ENCODE assay signal across 8 mouse cellular contexts in genomic region chr7:65693301-65693821, GRCm38 (mm10). TPM values are rescaled to one million over a fixed set of nuclear protein-coding genes. Genes with fewer than 3 reads are reported as not detected.
DNase-seq lines count a peak whose midpoint lies in the region; ATAC-seq and TF ChIP-seq lines count a peak whose summit lies in the region.

No protein-coding gene starts in this region.

- no peaks in the 10 kb centered on the region for H3K27me3 ChIP-seq in E14TG2a.4 (ENCODE audit: insufficient read depth, low read length)
- no peaks in the 10 kb centered on the region for H3K27me3 ChIP-seq in forebrain, embryonic 12.5 days
- no peaks in the 10 kb centered on the region for H3K27me3 ChIP-seq in heart, postnatal 0 days (ENCODE audit: control insufficient read depth, insufficient read depth, low read length)
- H3K27me3 ChIP-seq in liver, embryonic 14.5 days (ENCODE audit: control insufficient read depth, insufficient read depth, low read length): no peaks in the 10 kb centered on the region
- H3K27me3 ChIP-seq in stomach, embryonic 15.5 days (replicated peaks): no peaks in the 10 kb centered on the region

- no peaks in the 10 kb centered on the region for H3K9me3 ChIP-seq in E14TG2a.4 (ENCODE audit: low read length)
- no peaks in the 10 kb centered on the region for H3K9me3 ChIP-seq in forebrain, embryonic 12.5 days
- no peaks in the 10 kb centered on the region for H3K9me3 ChIP-seq in heart, postnatal 0 days (replicated peaks; ENCODE audit: control insufficient read depth, low read length)
- no peaks in the 10 kb centered on the region for H3K9me3 ChIP-seq in liver, embryonic 14.5 days (ENCODE audit: control insufficient read depth, low read length)
- H3K9me3 ChIP-seq in stomach, embryonic 15.5 days: no peaks in the 10 kb centered on the region

- peak; percentile 97 for ATAC-seq in forebrain, embryonic 12.5 days (ENCODE audit: low FRiP score)
- ATAC-seq in heart, postnatal 0 days (ENCODE audit: insufficient read depth, low read depth): peak; percentile 94
- ATAC-seq in liver, embryonic 14.5 days (ENCODE audit: insufficient read depth): peak; percentile 92
- peak; percentile 92 for ATAC-seq in stomach, embryonic 15.5 days (ENCODE audit: insufficient read depth, low FRiP score, low read depth)

- H3K4me2 ChIP-seq in forebrain, embryonic 12.5 days: peak overlapping the region; percentile 72
- peak overlapping the region; percentile 70 for H3K4me2 ChIP-seq in heart, postnatal 0 days (ENCODE audit: low read depth, low read length)
- peak overlapping the region; percentile 91 for H3K4me2 ChIP-seq in liver, embryonic 14.5 days (ENCODE audit: low read depth)
- peak overlapping the region; percentile 66 for H3K4me2 ChIP-seq in stomach, embryonic 15.5 days

- peak overlapping the region; percentile 87 for H3K4me3 ChIP-seq in E14TG2a.4 (replicated peaks; ENCODE audit: low read length)
- H3K4me3 ChIP-seq in forebrain, embryonic 12.5 days (replicated peaks): peak overlapping the region; percentile 81
- peak overlapping the region; percentile 77 for H3K4me3 ChIP-seq in heart, postnatal 0 days (ENCODE audit: low read depth, low read length)
- peak overlapping the region; percentile 96 to 97 for H3K4me3 ChIP-seq in liver, embryonic 14.5 days (ENCODE audit: insufficient read depth in 1 of 2, low read depth in 2 of 2, low read length in 2 of 2)
- peak overlapping the region; percentile 89 for H3K4me3 ChIP-seq in stomach, embryonic 15.5 days (replicated peaks)

- H3K4me1 ChIP-seq in E14TG2a.4 (replicated peaks; ENCODE audit: low read depth, low read length): peaks cover 44% of the 10 kb centered on the region
- peaks cover 18% of the 10 kb centered on the region for H3K4me1 ChIP-seq in forebrain, embryonic 12.5 days
- peaks cover 6% of the 10 kb centered on the region; the same call in 1 of the 2 replicates for H3K4me1 ChIP-seq in heart, postnatal 0 days (ENCODE audit: control insufficient read depth, insufficient read depth)
- H3K4me1 ChIP-seq in liver, embryonic 14.5 days (replicated peaks; ENCODE audit: control insufficient read depth in 2 of 2, insufficient read depth in 2 of 2, low read length in 1 of 2): peaks cover 5 to 7% of the 10 kb centered on the region in 2 experiments; a peak in 3 of 4 replicates
- H3K4me1 ChIP-seq in stomach, embryonic 15.5 days: peaks cover 10% of the 10 kb centered on the region; the same call in 1 of the 2 replicates

- H3K27ac ChIP-seq in forebrain, embryonic 12.5 days: peak overlapping the region; percentile 84
- peak overlapping the region; percentile 64 for H3K27ac ChIP-seq in heart, postnatal 0 days (ENCODE audit: low read depth)
- H3K27ac ChIP-seq in liver, embryonic 14.5 days: no peak overlapping the region
- H3K27ac ChIP-seq in stomach, embryonic 15.5 days: peak overlapping the region; percentile 88

- H3K36me3 ChIP-seq in E14TG2a.4 (ENCODE audit: insufficient read depth, low read length): peaks cover 37% of the 10 kb centered on the region
- H3K36me3 ChIP-seq in forebrain, embryonic 12.5 days (replicated peaks): peaks cover 33% of the 10 kb centered on the region
- H3K36me3 ChIP-seq in heart, postnatal 0 days (replicated peaks; ENCODE audit: control insufficient read depth, insufficient read depth, low read length): peaks cover 36% of the 10 kb centered on the region
- H3K36me3 ChIP-seq in liver, embryonic 14.5 days (replicated peaks; ENCODE audit: control insufficient read depth, insufficient read depth, low read depth): peaks cover 2% of the 10 kb centered on the region; the same call in 1 of the 2 replicates
- peaks cover 9% of the 10 kb centered on the region for H3K36me3 ChIP-seq in stomach, embryonic 15.5 days

- TF ChIP-seq EP300 in heart, postnatal 0 days (IDR thresholded peaks at IDR 0.05; ENCODE audit: low read depth): no peak
- no peak for TF ChIP-seq EP300 in liver, embryonic 14.5 days (IDR thresholded peaks at IDR 0.05; ENCODE audit: low read depth)

- peak; percentile 56 for DNase-seq in c-Kit-positive CD71-positive TER-119-negative erythroid progenitor cells, embryonic 14.5 days (ENCODE audit: low read depth)
- DNase-seq in heart, postnatal 0 days (ENCODE audit: low spot score): peak; percentile 84
- DNase-seq in kidney, postnatal 36 days: peak; percentile 80 to 93
- peak; percentile 54 to 60 (median 57) for DNase-seq in liver, embryonic 14.5 days (ENCODE audit: low read depth in 3 of 3, low spot score in 3 of 3)
- peak; percentile 90 for DNase-seq in neural tube, embryonic 10.5 days (ENCODE audit: extremely low spot score, low spot score)

- WGBS in forebrain, embryonic 12.5 days: under 1% methylated on average over 51 of the region's 52 CpGs
- under 1% methylated on average over 51 of the region's 52 CpGs for WGBS in heart, postnatal 0 days
- WGBS in liver, embryonic 14.5 days (ENCODE audit: insufficient replicate concordance): under 1% methylated on average over 52 of the region's 52 CpGs
- 0% methylated on average over 51 of the region's 52 CpGs for WGBS in stomach, embryonic 15.5 days

- peak overlapping the region; percentile 82 for H3K9ac ChIP-seq in forebrain, embryonic 12.5 days
- peak overlapping the region; percentile 74 for H3K9ac ChIP-seq in heart, postnatal 0 days (replicated peaks; ENCODE audit: low read depth, low read length)
- peak overlapping the region; percentile 88 for H3K9ac ChIP-seq in liver, embryonic 14.5 days (replicated peaks)
- peak overlapping the region; percentile 81 for H3K9ac ChIP-seq in stomach, embryonic 15.5 days

- no peak for TF ChIP-seq CTCF in E14TG2a.4 (conservative IDR thresholded peaks at IDR 0.05; ENCODE audit: low read length)
- TF ChIP-seq CTCF in heart, postnatal 0 days (IDR thresholded peaks at IDR 0.05; ENCODE audit: low read depth): no peak
- no peak for TF ChIP-seq CTCF in liver, embryonic 14.5 days (IDR thresholded peaks at IDR 0.05; ENCODE audit: low read depth)

RNA-seq across cellular contexts. Expression of gene Tm2d3, which starts 2.4 kb away (rescaled TPM):
- 58.8 and 60.9 TPM in 2 replicates for polyA plus RNA-seq in forebrain, embryonic 12.5 days (2016; fragmentation: Nextera tagmentation; extraction: Ambion mirVana)
- 17.7 and 59.3 TPM in 2 replicates for total RNA-seq in heart, postnatal 0 days (2014; rRNA removed; ENCODE audit: low replicate concordance)
- 39.5 and 41.3 TPM in 2 replicates for polyA plus RNA-seq in heart, postnatal 0 days (2015; fragmentation: Nextera tagmentation; extraction: Ambion mirVana)
- polyA plus RNA-seq in liver, embryonic 14.5 days (2012; rRNA removed): 34.3 and 41.9 TPM in 2 replicates
- polyA plus RNA-seq in liver, embryonic 14.5 days (2014; fragmentation: Nextera tagmentation; extraction: Ambion mirVana): 33.6 and 34.6 TPM in 2 replicates
- 89.4 and 93.1 TPM in 2 replicates for polyA plus RNA-seq in stomach, embryonic 15.5 days (2015; fragmentation: Nextera tagmentation; extraction: Ambion mirVana)

RNA-seq across cellular contexts. Expression of gene Tarsl2, which starts 48.7 kb away (rescaled TPM):
- polyA plus RNA-seq in forebrain, embryonic 12.5 days (2016; fragmentation: Nextera tagmentation; extraction: Ambion mirVana): 14.4 TPM in 2 replicates
- total RNA-seq in heart, postnatal 0 days (2014; rRNA removed; ENCODE audit: low replicate concordance): 17.6 and 18.5 TPM in 2 replicates
- polyA plus RNA-seq in heart, postnatal 0 days (2015; fragmentation: Nextera tagmentation; extraction: Ambion mirVana): 15.8 and 17.2 TPM in 2 replicates
- 6.3 and 10.7 TPM in 2 replicates for polyA plus RNA-seq in liver, embryonic 14.5 days (2012; rRNA removed)
- polyA plus RNA-seq in liver, embryonic 14.5 days (2014; fragmentation: Nextera tagmentation; extraction: Ambion mirVana): 18.2 and 22.9 TPM in 2 replicates
- polyA plus RNA-seq in stomach, embryonic 15.5 days (2015; fragmentation: Nextera tagmentation; extraction: Ambion mirVana): 9.4 and 10.0 TPM in 2 replicates
